Mouse (Mus musculus) cerebellum, adult 2 months (tissue): ENCODE results near the gene Lrrc1.

ENCODE experiments used
- CTCF ChIP-seq: fragments of 200-500 bp; IDR thresholded peaks from 2 replicates; pipeline ENCODE4 v1.5.1; 2011; ENCODE audit warnings: low read depth, mild to moderate bottlenecking, control low read depth, low read length, moderate library complexity, borderline replicate concordance; ENCODE audit not compliant: insufficient read depth
- POLR2A ChIP-seq: fragments of 200-500 bp; IDR thresholded peaks from 2 replicates; pipeline ENCODE4 v1.6.1; 2011; ENCODE audit warnings: low read length, control low read depth, borderline replicate concordance; ENCODE audit not compliant: insufficient read depth

GRCm38 (mm10) chr9:77537357-77537756 is 7.3 kb downstream of the Lrrc1 start:
- TF ChIP-seq CTCF (no peak), POLR2A (no peak)
